Mouse (Mus musculus) G1E (cell line): ENCODE data around the gene Khdc3.

Source experiments
- CTCF ChIP-seq: IDR thresholded peaks from 2 replicates; pipeline ENCODE4 v1.5.1; 2012; ENCODE audit warnings: low read depth, low read length, inconsistent platforms, mixed read lengths
- GATA1 ChIP-seq: IDR thresholded peaks from 2 replicates; pipeline ENCODE4 v1.6.1; 2012; ENCODE audit warnings: borderline replicate concordance, low read length, inconsistent platforms, mixed read lengths

- no peak for TF ChIP-seq CTCF
- no peak for TF ChIP-seq GATA1
Observed at GRCm38 (mm10) chr9:73129875-73130274, 28.2 kb downstream of the Khdc3 start.
